Mouse (Mus musculus): ENCODE data around the gene Gm17334.

- TF ChIP-seq CTCF (IDR thresholded peaks at IDR 0.05; ENCODE audit: low read depth) (no peak), EP300 (IDR thresholded peaks at IDR 0.05; ENCODE audit: low read depth) (no peak)
These were observed 4.7 kb upstream of the Gm17334 start for GRCm38 (mm10) chr11:53777736-53778135.

Measured in liver, postnatal 0 days (tissue).